Mouse (Mus musculus): Measurements from ENCODE around the gene Hspb9. TPM values are rescaled to one million over a fixed set of nuclear protein-coding genes. Genes with fewer than 3 reads are reported as not detected.

Hspb9 gene
- total RNA-seq (2023): not detected

DNA sequence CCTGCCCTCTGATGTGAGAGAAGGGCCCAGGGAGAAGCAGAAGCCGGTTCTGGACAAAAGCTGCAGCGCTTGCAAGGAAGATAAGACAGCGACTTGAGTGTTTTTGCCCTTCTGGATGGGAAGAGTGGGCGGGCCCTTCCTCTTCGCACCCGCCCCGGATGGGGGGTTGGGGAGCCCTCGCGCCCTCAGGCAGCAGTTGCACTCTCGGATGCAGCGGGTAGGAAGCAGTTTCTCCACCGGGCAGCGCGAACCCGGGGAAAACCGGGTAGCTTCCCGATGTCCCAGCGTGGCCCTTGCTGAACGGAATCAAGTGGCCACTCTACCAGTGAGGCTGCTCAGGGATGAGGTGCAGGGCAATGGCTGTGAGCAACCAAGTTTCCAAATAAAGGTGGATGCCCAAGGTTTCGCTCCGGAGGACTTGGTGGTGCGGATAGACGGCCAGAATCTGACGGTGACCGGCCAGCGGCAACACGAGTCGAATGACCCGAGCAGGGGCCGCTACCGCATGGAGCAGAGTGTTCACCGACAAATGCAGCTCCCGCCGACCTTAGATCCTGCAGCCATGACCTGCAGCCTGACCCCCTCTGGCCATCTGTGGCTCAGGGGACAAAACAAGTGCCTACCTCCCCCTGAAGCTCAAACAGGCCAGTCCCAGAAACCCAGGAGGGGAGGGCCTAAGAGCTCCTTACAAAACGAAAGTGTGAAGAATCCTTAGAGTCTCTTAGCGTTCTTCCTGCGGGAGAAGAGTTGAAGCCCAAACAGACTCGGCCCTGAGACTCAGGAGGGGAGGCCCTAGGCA is at the start of gene Hspb9:
Gene Hspb9, plus strand, starts transcription at position 116 of the 799 bp plus-strand sequence.

DNA sequence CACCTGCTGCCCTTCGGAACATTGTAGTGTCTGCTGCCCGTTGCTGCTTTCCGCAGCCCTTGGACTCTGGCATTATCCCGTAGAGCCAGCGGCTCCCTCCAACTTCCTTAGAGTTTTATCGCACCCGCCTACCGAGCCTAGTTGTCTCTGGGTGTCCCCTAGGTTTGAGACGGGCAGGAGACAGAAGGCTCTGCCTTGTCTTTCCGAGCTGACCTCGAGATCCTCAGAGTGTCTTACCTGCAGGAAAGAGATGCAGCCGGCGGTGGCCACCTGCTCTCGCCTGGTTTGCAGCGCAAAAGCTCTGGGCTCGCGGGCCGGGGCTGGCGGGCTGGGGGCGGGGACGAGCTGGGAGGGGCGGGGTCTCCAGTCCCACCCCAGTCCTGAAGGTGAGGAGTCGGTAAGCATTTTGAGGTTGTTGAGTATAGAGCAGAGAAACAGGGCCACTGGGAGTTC is 21.5 kb upstream of the Hspb9 start, which contains the start of gene Zfp385c:
Gene Zfp385c, minus strand, starts transcription at position 292 of the 453 bp plus-strand sequence.

DNA sequence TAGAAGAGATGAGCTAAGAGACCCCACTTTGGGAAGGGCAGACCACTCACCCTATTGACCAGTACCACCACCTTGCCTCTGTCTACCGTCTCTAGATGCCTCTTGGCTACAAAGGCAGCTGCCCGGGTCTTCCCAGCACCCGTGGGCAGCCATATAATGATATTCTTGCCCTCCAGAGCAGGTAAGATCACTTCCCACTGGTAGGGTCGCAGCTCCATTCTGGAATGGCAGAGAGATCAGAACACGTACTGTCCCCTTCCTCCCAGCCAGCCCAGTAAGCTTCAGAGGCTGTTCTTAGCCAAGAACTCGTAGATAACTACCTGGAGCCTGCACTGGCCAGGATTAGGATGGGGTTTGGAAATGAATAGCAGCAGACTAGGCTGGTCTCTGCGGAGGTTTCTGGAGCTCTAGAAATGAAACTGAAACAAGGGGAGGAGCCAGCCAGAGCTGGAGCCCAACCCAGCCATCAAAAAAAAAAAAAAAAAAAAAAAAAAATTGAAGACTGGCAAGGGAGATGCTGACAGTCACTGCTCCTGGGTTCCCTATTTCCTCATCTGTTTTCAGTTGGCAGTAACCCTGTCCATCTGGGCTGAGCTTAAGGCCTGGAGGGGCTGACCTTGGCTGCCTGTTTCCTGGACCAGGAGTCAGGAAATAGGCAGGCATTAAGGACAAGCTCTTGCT is 9.7 kb upstream of the Hspb9 start, which contains the start of gene Dhx58:
Gene Dhx58, minus strand, starts transcription at position 421 of the 681 bp plus-strand sequence.

DNA sequence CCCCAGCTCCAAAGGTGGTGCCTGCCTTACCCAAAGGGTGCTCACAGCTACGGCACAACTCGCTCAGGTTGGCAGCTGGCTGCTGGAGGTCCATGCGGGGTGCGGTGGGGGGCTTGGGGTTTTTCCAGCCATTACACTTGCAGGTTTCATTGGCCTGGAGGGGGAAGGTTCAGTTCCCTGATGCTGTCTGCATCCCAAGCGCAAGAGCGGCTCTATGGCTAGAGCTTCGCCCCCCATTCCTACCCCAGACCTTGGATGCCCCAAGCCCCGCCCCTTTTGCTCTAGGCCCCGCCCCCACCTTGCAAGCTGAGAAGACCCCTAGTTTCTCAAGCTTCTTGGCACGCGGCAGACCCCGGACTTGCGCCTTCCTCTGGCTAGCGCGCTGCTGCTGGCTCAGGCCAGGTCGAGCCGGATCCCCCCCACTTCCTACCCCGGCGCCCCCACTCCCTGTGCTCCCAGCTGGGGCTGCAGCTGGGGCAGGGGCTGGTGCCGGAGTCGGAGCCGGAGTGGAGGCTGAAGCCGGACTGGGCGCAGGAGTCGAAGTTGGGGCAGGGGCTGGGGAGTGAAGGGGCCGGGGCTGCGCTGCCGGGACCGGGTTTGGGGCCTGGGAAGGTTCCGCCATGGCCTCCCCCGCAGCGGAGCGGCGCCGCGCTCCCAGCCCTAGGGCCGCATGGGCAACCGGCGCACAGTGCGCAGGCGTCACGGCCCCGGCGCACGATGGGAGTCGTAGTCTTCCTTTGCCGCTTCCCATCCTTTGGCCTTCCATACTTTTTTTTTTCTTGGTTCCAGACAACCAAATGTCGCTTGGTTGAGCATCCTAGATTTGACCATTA is 1.7 kb upstream of the Hspb9 start, which contains the start of gene Kat2a:
Gene Kat2a, minus strand, starts transcription at position 683 of the 833 bp plus-strand sequence.

DNA sequence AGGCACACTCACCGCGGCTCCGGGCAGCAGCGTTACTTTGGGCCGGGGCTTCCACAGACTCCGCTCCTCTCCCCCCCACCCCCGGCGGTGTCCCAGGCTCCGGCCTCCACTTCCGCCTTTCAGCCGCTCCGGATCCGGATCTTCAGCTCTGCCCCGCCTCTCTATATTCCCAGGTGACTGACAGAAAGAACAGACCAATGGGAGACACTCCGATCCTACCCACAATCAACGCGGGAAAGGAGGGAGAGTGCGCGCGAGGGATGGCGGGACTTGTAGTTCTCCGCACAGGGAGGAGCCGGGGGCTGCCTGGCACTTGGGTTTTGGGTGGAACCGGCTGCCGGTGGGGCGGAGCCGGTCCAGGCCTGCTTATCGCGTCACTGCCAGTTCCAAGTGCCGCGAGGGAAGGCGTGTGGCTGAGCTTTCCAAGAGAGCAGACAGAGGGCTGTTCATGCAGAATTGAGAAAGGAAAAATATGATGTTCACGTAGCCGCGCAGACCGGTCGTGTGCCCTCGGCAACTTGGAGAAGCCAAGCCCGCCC is 24.5 kb downstream of the Hspb9 start, which contains the start of gene Rab5c:
Gene Rab5c, minus strand, starts transcription at position 150 of the 539 bp plus-strand sequence.

DNA sequence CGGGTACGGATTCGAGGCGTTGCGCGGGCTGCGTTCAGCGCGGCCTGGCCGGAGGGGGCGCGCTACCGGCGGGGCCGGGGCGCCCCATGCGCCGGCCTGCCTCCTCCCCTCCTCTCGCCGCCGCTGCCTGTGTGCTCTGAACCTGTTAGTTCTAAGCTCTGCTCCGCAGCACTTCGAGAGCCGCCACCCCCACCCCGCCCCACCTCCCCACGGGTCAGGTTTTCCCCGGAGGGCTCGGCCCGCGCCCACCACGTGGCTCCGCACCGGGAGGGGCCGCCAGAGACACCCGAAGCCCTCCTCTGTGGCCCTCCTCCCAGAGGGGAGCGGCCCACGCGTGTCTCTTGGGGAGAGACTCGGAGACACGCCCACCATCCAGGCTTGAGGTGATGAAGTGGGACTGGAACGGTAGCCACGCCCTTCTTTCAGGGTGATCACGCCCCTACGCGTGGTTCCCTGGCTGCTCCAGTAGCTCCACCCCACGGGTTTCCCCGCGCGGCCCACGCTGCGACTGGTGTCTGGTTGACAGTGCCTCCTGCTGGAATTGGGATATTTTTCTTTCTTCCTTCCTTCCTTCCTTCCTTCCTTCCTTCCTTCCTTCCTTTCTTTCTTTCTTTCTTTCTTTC is 46.1 kb downstream of the Hspb9 start, which contains the start of gene Kcnh4:
Gene Kcnh4, minus strand, starts transcription at position 332 of the 623 bp plus-strand sequence.

DNA sequence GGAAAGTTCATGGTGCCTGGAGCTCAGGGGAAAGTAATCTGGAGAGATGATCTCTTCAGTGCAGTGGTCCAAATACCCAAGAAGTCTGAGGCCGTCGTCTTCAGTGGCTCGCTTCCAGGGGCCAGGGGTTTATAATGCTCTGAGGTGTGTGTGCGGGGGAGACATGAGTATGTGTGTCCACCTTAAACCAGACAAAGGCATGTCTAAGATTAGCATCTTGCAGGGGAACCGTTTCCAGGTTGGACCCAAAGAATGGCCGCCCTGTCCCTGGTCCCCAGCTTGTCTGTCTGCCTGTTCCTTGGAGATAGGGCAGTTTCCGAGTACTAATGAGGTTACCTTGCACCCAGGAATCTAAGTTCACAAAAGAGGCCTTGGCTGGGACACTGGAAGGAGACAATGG is 49.2 kb downstream of the Hspb9 start, which contains the start of gene Hcrt:
Gene Hcrt, minus strand, starts transcription at position 101 of the 400 bp plus-strand sequence.

Other genes starting within 250 kb of the Hspb9 start
- 10 to 100 TPM; 10.2 to 13.7 TPM for gene Klhl11, start 241.1 kb upstream of the Hspb9 start, total RNA-seq (2023)
- 100 to 1,000 TPM; 124 to 133 TPM for gene Acly, start 185.8 kb upstream of the Hspb9 start, total RNA-seq (2023)
- not detected for gene Ttc25, start 168.2 kb upstream of the Hspb9 start, total RNA-seq (2023)
- gene Cnp, start 138.9 kb upstream of the Hspb9 start, total RNA-seq (2023): 10 to 100 TPM; 14.3 to 16.9 TPM
- gene Nkiras2, start 94.6 kb upstream of the Hspb9 start, total RNA-seq (2023): 10 to 100 TPM; 40.5 to 55.3 TPM
- gene Dnajc7, start 93.7 kb upstream of the Hspb9 start, total RNA-seq (2023): 100 to 1,000 TPM; 119 to 154 TPM
- not detected for gene Zfp385c, start 21.4 kb upstream of the Hspb9 start, total RNA-seq (2023)
- gene Dhx58, start 9.6 kb upstream of the Hspb9 start, total RNA-seq (2023): 10 to 100 TPM; 22.4 to 25.3 TPM
- 10 to 100 TPM; 11.2 to 11.7 TPM for gene Kat2a, start 1.4 kb upstream of the Hspb9 start, total RNA-seq (2023)
- gene Rab5c, start 24.4 kb downstream of the Hspb9 start, total RNA-seq (2023): 100 to 1,000 TPM; 171 to 185 TPM
- gene Kcnh4, start 46.1 kb downstream of the Hspb9 start, total RNA-seq (2023): not detected
- not detected for gene Hcrt, start 49.1 kb downstream of the Hspb9 start, total RNA-seq (2023)
- 10 to 100 TPM in 1 of 2 experiments, 1 to 10 TPM in 1; 9.6 to 12.5 TPM for gene Ghdc, start 57.1 kb downstream of the Hspb9 start, total RNA-seq (2023)
- 10 to 100 TPM; 91.5 to 97.7 TPM for gene Stat5b, start 136.9 kb downstream of the Hspb9 start, total RNA-seq (2023)
- 10 to 100 TPM; 27.8 to 30.0 TPM for gene Stat5a, start 145.5 kb downstream of the Hspb9 start, total RNA-seq (2023)
- 100 to 1,000 TPM; 260 to 273 TPM for gene Stat3, start 225.7 kb downstream of the Hspb9 start, total RNA-seq (2023)